Mouse (Mus musculus) heart, postnatal 0 days (tissue): ENCODE results near the gene Mast4. TPM values are rescaled to one million over a fixed set of nuclear protein-coding genes. Genes with fewer than 3 reads are reported as not detected.

Experiments used
- ATAC-seq: fragments of 200-750 bp; cut with Nextera tagmentation; 2 replicates; pipeline ENCODE4 v1.8.0; 2017; ENCODE audit warnings: low read depth, moderate number of reproducible peaks, moderate library complexity; ENCODE audit not compliant: insufficient read depth
- DNase-seq: peaks from one replicate; pipeline ENCODE4 v3.0.0-alpha.2; 2016; ENCODE audit warnings: low spot score
- H3K27ac ChIP-seq: fragments of 300-500 bp; sonication (generic); 2 replicates; pipeline ENCODE4 v1.5.1; 2014; ENCODE audit warnings: low read depth, mild to moderate bottlenecking
- H3K27me3 ChIP-seq: fragments of 300-500 bp; sonication (generic); 2 replicates; pipeline ENCODE4 v1.6.1; 2014; ENCODE audit warnings: low read length, mixed read lengths; ENCODE audit not compliant: control insufficient read depth, insufficient read depth
- H3K36me3 ChIP-seq: fragments of 300-500 bp; sonication (generic); replicated peaks from 2 replicates; pipeline ENCODE4 v1.6.1; 2014; ENCODE audit warnings: low read length, mixed read lengths; ENCODE audit not compliant: control insufficient read depth, insufficient read depth
- H3K4me1 ChIP-seq: fragments of 300-500 bp; sonication (generic); 2 replicates; pipeline ENCODE4 v1.6.1; 2014; ENCODE audit warnings: antibody characterized with exemption; ENCODE audit not compliant: control insufficient read depth, insufficient read depth
- H3K4me2 ChIP-seq: fragments of 300-500 bp; sonication (generic); 2 replicates; pipeline ENCODE4 v1.6.1; 2014; ENCODE audit warnings: low read depth, mild to moderate bottlenecking, low read length, moderate library complexity
- H3K4me3 ChIP-seq: fragments of 300-500 bp; sonication (generic); 2 replicates; pipeline ENCODE4 v1.5.1; 2014; ENCODE audit warnings: low read depth, low read length
- H3K9ac ChIP-seq: fragments of 300-500 bp; sonication (generic); replicated peaks from 2 replicates; pipeline ENCODE4 v1.6.1; 2014; ENCODE audit warnings: low read depth, low read length, mixed read lengths
- H3K9me3 ChIP-seq: fragments of 300-500 bp; sonication (generic); replicated peaks from 2 replicates; pipeline ENCODE4 v1.6.1; 2016; ENCODE audit warnings: low read length; ENCODE audit not compliant: control insufficient read depth
- CTCF ChIP-seq: IDR thresholded peaks from 2 replicates; pipeline ENCODE4 v1.5.1; 2016; ENCODE audit warnings: antibody characterized with exemption, control low read depth, low read depth
- EP300 ChIP-seq: IDR thresholded peaks from 2 replicates; pipeline ENCODE4 v1.6.1; 2016; ENCODE audit warnings: antibody characterized with exemption, low read depth
- WGBS: fragments of 180-500 bp; shearing (Covaris S2); extraction: QIAGEN DNeasy Blood & Tissue Kit; methylation state at CpG from one replicate; pipeline ENCODE4 v1.1.7; 2014; 5-methylcytosine and 5-hydroxymethylcytosine counted together
- polyA plus RNA-seq: library from polyadenylated mRNA; unstranded; fragments of >200 nt; fragmentation: Nextera tagmentation; extraction: Ambion mirVana; gene quantifications from 2 replicates; pipeline ENCODE4 v1.2.1, GENCODE M21; 2015
- total RNA-seq: library from RNA; depleted of rRNA; stranded (reverse); fragments of >200 nt; gene quantifications from 2 replicates; pipeline ENCODE4 v1.2.3, GENCODE M21; 2014; ENCODE audit warnings: low replicate concordance

Mast4 gene
- total and polyA plus RNA-seq, 2 experiments from 2014 or later = 26.7 to 35.5 TPM

DNA sequence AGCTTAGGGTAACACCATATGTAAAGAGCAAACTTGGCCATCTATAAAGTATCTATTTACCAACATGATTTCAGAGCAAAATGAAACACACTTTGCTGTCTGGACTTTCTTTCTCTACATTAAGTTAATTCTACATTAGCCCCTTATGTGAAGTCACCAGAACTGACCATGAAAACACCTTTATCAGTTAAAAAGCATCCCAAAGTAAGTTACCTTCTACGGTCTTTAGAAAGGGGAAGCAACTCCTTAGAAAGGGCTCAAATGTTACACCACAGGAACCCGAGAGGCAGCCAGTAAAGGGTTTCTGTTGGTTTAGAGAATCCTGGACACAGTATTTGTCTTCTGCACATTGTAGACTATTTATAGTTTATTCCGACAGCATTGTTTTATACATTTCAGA lies 441.5 kb downstream of the Mast4 start:
- TF ChIP-seq EP300 (no peak), CTCF (no peak)
- H3K27me3 ChIP-seq = no peaks in the 10 kb centered on the region
- no peak for ATAC-seq
- H3K4me3 ChIP-seq = no peak overlapping the region
- H3K4me2 ChIP-seq = 0 out of 2 replicates have a peak overlapping the region, but pooled peaks have one; percentile 3
- H3K9ac ChIP-seq = no peak overlapping the region
- H3K9me3 ChIP-seq = no peaks in the 10 kb centered on the region
- H3K27ac ChIP-seq = peak overlapping the region; percentile 39
- 58% methylated on average over 3 of the region's 3 CpGs for WGBS
- no peaks in the 10 kb centered on the region for H3K36me3 ChIP-seq
- peaks cover 28% of the 10 kb centered on the region for H3K4me1 ChIP-seq
- no peak for DNase-seq

DNA sequence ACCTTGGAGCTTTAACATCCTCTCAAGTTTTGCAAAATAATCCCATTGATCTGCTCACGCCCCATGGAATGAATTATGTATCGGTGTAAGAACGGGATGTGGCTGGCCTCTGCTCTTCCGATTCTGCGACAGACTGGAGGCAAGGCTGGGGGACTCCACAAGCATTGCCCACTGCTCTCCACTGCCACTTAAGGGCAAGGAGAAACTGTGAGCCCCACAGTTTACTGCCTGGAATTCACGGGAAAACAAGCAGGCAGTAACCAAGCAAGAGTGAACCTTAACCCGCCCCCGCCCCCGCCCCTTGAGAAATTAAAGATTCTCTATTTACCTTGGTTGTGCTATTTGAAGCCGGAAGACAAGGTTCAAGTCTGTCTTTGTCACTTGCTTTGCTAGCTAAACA lies 444.3 kb downstream of the Mast4 start:
- H3K4me1 ChIP-seq = peaks cover 28% of the 10 kb centered on the region
- WGBS = 86% methylated on average over 10 of the region's 10 CpGs
- H3K27ac ChIP-seq = no peak overlapping the region

DNA sequence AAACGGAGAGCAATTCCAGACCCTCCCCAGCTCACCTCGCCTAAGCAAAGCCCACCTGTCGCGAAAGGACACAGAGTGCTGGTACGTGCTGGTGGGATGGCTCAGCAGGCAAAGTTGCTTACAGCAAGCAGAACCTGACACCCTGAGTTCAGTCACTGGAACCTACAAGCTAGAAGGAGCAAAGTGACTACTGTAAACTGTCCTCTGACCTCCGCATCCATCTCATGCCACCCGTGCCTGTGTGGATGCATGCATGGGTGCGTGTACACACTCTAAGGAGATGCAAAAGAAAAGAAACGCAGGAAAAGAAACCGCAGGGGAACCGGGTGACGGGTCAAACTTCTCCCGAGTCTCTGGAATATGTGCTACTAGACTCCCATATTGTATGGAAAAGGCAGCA lies 444.8 kb downstream of the Mast4 start:
- TF ChIP-seq EP300 = no peak
- DNase-seq (no peak), ATAC-seq (no peak)
- Histone ChIP-seq H3K27me3 (no peaks in the 10 kb centered on the region), H3K4me3 (no peak overlapping the region), H3K4me1 (peaks cover 23% of the 10 kb centered on the region), H3K4me2 (no peak overlapping the region), H3K36me3 (no peaks in the 10 kb centered on the region), H3K27ac (no peak overlapping the region), H3K9ac (no peak overlapping the region), H3K9me3 (no peaks in the 10 kb centered on the region)
- 88% methylated on average over 13 of the region's 13 CpGs for WGBS

More for the DNA sequence above, 444.3 kb downstream of the Mast4 start:
- DNase-seq (no peak), ATAC-seq (no peak)
- no peak for TF ChIP-seq CTCF
- no peak for TF ChIP-seq EP300
- H3K4me2 ChIP-seq = no peak overlapping the region
- no peaks in the 10 kb centered on the region for H3K36me3 ChIP-seq
- H3K9ac ChIP-seq = no peak overlapping the region
- no peaks in the 10 kb centered on the region for H3K9me3 ChIP-seq
- no peaks in the 10 kb centered on the region for H3K27me3 ChIP-seq
- H3K4me3 ChIP-seq = no peak overlapping the region

DNA sequence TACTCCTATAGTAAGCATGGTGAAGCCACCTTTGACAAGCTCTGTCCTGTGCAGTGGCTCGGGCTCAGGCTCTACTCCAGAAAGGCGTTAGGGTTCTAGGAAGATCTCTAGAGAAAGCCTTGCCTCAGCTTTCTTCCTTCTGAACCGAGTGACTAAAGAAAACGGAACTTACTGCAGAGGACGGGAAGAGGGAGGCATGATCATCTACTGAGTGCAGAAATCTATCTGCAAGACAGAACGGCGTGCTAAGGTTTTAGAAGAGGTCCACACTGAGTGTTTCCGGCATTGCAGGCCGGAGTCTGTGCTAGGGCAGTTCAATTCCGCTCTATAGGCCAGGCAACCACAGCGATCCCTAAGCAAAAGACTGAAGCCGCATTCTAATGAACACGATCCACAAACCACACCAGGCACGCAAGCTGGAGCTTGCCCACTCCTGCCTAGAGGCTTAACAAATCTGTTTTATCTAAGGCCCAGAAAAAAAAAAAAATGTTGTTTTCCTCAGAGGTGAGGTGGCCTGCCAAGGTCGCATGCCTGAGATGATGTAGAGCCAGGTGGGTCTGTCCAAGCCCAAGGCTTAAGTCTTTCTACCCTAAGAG lies 445.3 kb downstream of the Mast4 start:
- DNase-seq = no peak
- no peak overlapping the region for H3K9ac ChIP-seq
- no peaks in the 10 kb centered on the region for H3K36me3 ChIP-seq
- ATAC-seq = no peak
- H3K27ac ChIP-seq = peak overlapping the region; percentile 18; the same call in 1 of the 2 replicates
- H3K4me3 ChIP-seq = no peak overlapping the region
- 68% methylated on average over 15 of the region's 15 CpGs for WGBS
- H3K4me2 ChIP-seq = peak overlapping the region; percentile 7
- no peaks in the 10 kb centered on the region for H3K27me3 ChIP-seq
- no peak for TF ChIP-seq CTCF
- no peak for TF ChIP-seq EP300
- H3K9me3 ChIP-seq = no peaks in the 10 kb centered on the region
- peaks cover 18% of the 10 kb centered on the region for H3K4me1 ChIP-seq

DNA sequence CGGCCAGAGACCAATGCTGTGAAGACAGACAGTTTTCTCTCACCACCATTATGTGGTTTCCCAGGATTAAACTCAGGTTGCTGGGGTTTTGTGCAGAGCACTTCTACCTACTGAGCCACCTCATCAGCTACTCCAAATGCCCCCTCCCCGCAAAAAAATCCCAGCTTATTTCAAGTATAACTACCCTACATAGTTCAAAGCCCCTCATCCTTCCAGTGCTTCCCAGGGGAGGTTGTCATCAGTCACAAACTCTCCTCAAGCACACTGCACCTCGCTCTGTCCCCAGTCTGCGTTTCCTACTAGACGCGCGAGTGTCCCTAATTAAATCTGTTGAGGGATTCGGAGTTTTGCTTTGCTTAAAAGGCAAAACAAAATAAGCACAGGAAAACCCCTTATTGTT lies 446.1 kb downstream of the Mast4 start:
- WGBS = 80% methylated on average over 8 of the region's 8 CpGs
- Histone ChIP-seq H3K4me2 (peak overlapping the region; percentile 7), H3K27ac (no peak overlapping the region)

DNA sequence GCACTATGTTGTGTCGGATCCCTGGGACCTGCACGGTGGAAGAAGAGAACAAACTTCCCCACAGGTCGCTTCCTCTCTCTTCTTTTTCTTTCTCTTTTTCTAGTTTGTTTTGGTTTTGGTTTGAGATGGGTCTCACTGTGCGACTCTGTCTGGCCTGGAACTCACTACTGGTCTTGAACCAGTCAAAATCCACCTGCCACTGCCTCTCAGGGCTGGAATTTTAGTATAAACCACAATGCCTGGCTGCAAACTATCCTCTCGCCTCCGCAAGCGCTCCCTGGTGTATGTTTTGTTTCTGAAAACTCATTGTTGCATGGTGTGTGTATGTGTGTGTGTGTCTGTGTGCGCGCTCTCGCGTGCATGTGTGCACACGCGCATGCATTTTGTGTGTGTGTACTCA lies 446.8 kb downstream of the Mast4 start:
- 95% methylated on average over 13 of the region's 13 CpGs for WGBS
- Histone ChIP-seq H3K36me3 (no peaks in the 10 kb centered on the region), H3K27ac (no peak overlapping the region), H3K9ac (no peak overlapping the region), H3K27me3 (no peaks in the 10 kb centered on the region), H3K4me1 (0 out of 2 replicates have a peak, but pooled peaks cover 9% of the 10 kb centered on the region), H3K4me2 (no peak overlapping the region), H3K4me3 (no peak overlapping the region), H3K9me3 (no peaks in the 10 kb centered on the region)
- ATAC-seq (no peak), DNase-seq (no peak)
- no peak for TF ChIP-seq CTCF
- TF ChIP-seq EP300 = no peak

More for the DNA sequence above, 446.1 kb downstream of the Mast4 start:
- H3K9ac ChIP-seq = no peak overlapping the region
- H3K27me3 ChIP-seq = no peaks in the 10 kb centered on the region
- peaks cover 13% of the 10 kb centered on the region for H3K4me1 ChIP-seq
- DNase-seq (no peak), ATAC-seq (no peak)
- no peaks in the 10 kb centered on the region for H3K9me3 ChIP-seq
- TF ChIP-seq CTCF = no peak
- no peak for TF ChIP-seq EP300
- no peak overlapping the region for H3K4me3 ChIP-seq
- no peaks in the 10 kb centered on the region for H3K36me3 ChIP-seq
